Mouse (Mus musculus) left cerebral cortex, adult 2 months (tissue): Measurements from ENCODE around the gene Banf1. TPM values are rescaled to one million over a fixed set of nuclear protein-coding genes. Genes with fewer than 3 reads are reported as not detected.

Source experiments
- DNase-seq, 2 experiments: peaks; one replicate each; pipeline ENCODE4 v3.0.0; 2021 to 2022; ENCODE audit warnings: low spot score in 2 of 2, mixed read lengths in 1 of 2; ENCODE audit errors: extremely low spot score in 1 of 2
- H3K27ac ChIP-seq: fragments of 200-600 bp; 2 replicates; pipeline ENCODE4 v1.8.1; 2022
- H3K4me3 ChIP-seq: fragments of 200-600 bp; 2 replicates; pipeline ENCODE4 v1.8.1; 2022
- CTCF ChIP-seq: fragments of 200-600 bp; IDR thresholded peaks from 2 replicates; pipeline ENCODE4 v1.8.1; 2022; ENCODE audit warnings: antibody characterized with exemption, mild to moderate bottlenecking, moderate library complexity
- intact Hi-C: fragments of 180-260 bp; cut with DNase I; formaldehyde crosslinking; loops from one replicate; pipeline ENCODE4 v1.15.1; 2025
- total RNA-seq, 2 experiments: library from RNA; stranded (reverse); gene quantifications; 2 replicates each; pipeline ENCODE4 v1.2.3; 2021

Gene Banf1
- total RNA-seq, 2 experiments from 2014 or later, result 75.5 to 82.2 TPM

DNA sequence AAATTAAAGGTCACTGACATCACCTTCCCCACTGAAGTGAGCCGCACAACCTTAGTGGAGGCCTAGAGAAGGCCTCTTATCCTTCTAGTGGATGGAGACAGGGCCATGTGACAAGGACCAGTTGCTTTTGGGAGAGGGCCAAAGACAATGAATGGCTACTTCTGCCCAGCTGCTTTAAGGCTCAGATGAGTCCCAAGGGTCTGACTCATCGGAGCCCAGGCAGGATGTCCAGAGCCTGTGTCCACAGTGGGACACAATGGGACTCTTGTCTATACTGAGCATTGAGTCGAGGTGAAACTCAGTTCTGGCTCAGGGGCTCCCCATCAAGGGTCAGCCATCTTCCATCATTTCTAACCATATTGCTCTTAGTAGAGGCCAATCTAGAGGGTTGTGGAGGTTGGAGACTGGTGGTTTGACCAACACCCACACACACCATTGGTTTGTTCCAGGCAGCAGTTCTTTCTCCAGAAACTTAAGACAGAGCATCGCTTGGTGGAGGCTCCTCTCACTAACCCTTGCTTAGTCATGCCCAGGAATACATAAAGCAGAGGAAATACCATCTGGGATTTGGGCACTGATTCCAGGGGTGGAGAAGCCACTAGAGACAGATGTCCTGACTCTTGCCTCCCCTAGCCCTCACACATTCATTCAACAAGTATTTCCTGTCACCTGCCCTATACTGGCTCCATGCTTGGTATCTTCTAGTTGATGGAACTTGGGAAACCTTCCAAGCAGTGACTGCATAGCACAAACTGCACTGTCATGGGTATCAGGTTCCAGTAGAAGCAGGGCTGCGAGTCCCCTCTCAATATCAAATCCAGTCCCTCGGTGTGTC, 21.5 kb downstream of the Banf1 start:
- H3K4me3 ChIP-seq, result no peak overlapping the region
- TF ChIP-seq CTCF, result no peak
- no peak overlapping the region for H3K27ac ChIP-seq
- intact Hi-C loops, result loop anchor here (10.0 kb wide), 1 partner anchor 151 kb away; no protein-coding TSS in a partner anchor
- no peak for DNase-seq

DNA sequence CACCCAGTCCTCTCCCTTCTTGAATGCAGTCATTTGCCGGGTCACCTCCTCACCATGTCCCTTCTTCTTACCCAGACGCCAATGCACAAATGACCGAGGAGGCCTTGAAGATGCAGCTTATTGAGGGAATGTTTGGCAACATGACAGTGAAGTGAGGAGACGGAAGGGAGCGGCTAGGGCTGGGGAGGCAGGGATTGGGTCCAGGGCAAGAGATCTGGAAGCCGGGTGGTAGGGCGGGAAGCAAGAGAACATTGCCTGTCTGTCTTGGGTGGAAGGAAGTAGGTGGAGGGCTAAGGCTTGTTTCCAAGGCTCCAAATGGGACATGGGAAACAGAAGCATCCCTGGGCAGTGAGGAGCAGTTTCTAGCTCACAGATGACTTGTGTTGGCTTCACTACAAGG, 25.6 kb downstream of the Banf1 start:
- Histone ChIP-seq H3K27ac (no peak overlapping the region), H3K4me3 (no peak overlapping the region)
- TF ChIP-seq CTCF, result no peak
- DNase-seq, result no peak
- intact Hi-C loops, result loop anchor here (10.0 kb wide), 1 partner anchor 147 kb away; no protein-coding TSS in a partner anchor

DNA sequence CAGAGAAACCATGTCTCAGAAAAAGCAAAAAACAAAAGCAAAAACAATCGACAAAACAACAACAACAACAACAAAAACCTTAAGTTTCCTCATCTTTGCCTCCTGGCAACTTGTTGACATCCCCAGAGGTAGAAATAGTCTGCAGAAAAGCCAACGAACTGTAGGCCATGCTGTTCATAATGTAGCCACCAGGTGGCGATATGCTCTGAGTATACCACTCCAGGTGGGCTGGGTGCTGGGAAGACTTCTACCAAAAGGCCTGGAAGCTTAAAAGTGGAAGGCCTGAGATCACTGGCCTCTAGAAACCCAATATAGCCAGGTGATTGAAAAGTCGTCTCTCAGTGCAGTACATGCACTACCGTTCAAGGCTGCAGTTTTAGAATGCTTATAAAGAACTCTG, 29.0 kb downstream of the Banf1 start:
- Histone ChIP-seq H3K27ac (no peak overlapping the region), H3K4me3 (no peak overlapping the region)
- peak; percentile 73 to 78 for DNase-seq
- TF ChIP-seq CTCF, result peak; percentile 96
- intact Hi-C loops, result no loop called here

DNA sequence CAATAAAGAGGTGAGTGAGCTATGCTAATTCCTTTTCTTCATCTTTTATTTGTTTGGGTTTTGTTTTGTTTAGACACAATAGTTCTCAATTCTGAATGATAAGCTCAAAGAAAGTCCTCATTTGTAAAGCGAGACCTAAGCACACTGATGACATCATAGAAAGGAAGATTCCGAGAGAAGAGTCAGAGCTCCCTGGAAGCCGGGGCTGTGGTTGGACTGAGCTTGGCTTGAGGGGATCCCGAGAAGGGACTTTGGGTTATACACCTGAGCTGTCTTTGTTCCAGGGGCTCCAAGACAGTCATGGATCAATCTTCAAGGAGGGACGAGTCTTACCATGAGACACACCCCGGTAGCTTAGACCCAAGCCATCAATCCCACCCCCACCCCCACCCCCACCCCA, 31.5 kb downstream of the Banf1 start, which contains the start of gene Catsper1:
Gene Catsper1 (plus strand): TSS at position 301 of the 400 bp plus-strand sequence.
- intact Hi-C loops, result no loop called here
- no peak for TF ChIP-seq CTCF
- DNase-seq, result no peak
- Histone ChIP-seq H3K27ac (no peak within 1 kb of the TSS), H3K4me3 (no peak within 1 kb of the TSS)

DNA sequence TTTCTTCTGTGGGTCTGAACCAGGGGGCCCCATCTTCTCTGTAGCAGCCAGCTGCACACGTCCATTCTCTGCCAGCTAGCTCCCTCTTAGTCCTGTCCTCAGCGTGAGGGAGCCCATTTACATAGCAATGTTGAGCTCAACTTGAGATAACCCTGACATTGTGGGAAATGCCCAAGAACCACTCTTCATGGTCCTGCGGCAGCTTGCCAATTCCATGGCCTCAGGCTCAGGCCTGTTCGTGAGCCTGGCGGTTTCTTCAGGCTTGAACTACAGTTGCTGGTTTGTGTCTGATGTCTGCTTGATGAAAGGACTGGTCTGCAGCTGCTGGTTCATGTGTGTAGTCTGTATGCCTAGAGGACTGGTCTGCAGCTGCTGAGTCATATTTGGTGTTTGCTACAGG, 32.2 kb downstream of the Banf1 start:
- no peak for DNase-seq

DNA sequence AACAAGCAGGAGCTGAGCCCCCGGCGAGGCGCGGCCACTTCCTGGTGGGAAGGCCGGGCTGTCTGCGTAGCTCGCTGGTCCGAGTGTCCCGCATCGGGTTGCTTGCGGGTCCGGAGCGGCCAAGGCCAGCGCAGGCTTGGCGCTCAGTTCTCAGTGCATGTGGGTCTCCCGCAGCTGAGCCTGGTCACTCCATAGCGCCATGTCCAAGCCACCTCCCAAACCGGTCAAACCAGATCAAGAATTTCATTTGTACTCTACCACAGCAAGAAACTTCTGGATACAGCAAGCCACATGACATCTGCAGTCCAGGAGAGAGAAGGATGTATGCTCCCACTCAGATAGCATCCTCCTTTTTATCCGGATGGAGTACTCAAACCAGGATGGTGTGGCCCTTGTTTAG, 39.0 kb downstream of the Banf1 start:
- TF ChIP-seq CTCF, result no peak
- intact Hi-C loops, result no loop called here
- Histone ChIP-seq H3K27ac (no peak overlapping the region), H3K4me3 (no peak overlapping the region)
- DNase-seq, result no peak

More for the DNA sequence above, 32.2 kb downstream of the Banf1 start:
- no peak overlapping the region for H3K4me3 ChIP-seq
- no peak overlapping the region for H3K27ac ChIP-seq
- no peak for TF ChIP-seq CTCF
- intact Hi-C loops, result no loop called here

DNA sequence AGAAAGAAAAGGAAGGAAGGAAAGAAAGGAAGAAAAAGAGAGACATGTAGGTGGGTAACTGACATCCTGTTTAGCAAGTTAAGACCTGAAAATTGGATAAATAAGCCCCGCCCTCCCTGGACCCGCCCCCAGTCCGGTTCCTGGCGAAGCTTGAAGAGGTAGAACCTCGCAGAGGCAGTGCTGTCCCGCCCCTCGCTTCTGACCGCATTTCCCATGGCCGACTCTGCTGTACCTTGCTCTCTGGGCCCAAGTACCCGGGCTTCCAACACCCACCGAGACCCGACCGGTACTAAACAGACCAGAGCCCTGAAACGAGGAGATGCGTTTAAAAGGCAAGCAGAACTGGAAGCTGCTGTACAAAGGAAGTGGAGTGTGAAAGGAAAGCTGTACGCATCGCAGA, 43.2 kb downstream of the Banf1 start:
- DNase-seq, result no peak
- no peak overlapping the region for H3K4me3 ChIP-seq
- H3K27ac ChIP-seq, result no peak overlapping the region
- intact Hi-C loops, result no loop called here
- TF ChIP-seq CTCF, result no peak

Other genes with a start within 250 kb of the Banf1 start
- 100 to 1,000 TPM; 279 to 291 TPM for gene Klc2, start 248.6 kb downstream of the Banf1 start, total RNA-seq
- gene Pacs1, start 94.0 kb downstream of the Banf1 start, total RNA-seq, result 10 to 100 TPM; 57.5 to 61.2 TPM
- gene Sf3b2, start 71.7 kb downstream of the Banf1 start, total RNA-seq, result 100 to 1,000 TPM; 194 to 201 TPM
- 10 to 100 TPM; 78.0 to 80.9 TPM for gene Gal3st3, start 68.8 kb downstream of the Banf1 start, total RNA-seq
- not detected for gene Catsper1, start 31.4 kb downstream of the Banf1 start, total RNA-seq
- gene Cst6, start 17.6 kb downstream of the Banf1 start, total RNA-seq, result 10 to 100 TPM; 25.7 to 27.4 TPM
- 10 to 100 TPM; 23.4 to 25.5 TPM for gene Eif1ad, start 427 bp downstream of the Banf1 start, total RNA-seq
- 100 to 1,000 TPM in 1 of 2 experiments, 10 to 100 TPM in 1; 94.2 to 100 TPM for gene Sart1, start 21.5 kb upstream of the Banf1 start, total RNA-seq
- not detected for gene Tsga10ip, start 35.4 kb upstream of the Banf1 start, total RNA-seq
- gene Drap1, start 57.8 kb upstream of the Banf1 start, total RNA-seq, result 100 to 1,000 TPM; 248 to 267 TPM
- 10 to 100 TPM; 68.0 to 74.1 TPM for gene AI837181, start 58.0 kb upstream of the Banf1 start, total RNA-seq
- gene Fosl1, start 80.4 kb upstream of the Banf1 start, total RNA-seq, result under 1 TPM in 1 of 2 experiments, not detected in 1; 0.65 TPM
- 10 to 100 TPM; 29.5 to 30.6 TPM for gene Ccdc85b, start 90.7 kb upstream of the Banf1 start, total RNA-seq
- gene Fibp, start 93.4 kb upstream of the Banf1 start, total RNA-seq, result 10 to 100 TPM; 88.9 to 92.1 TPM
- under 1 TPM; 0.36 to 0.47 TPM for gene Ctsw, start 101.3 kb upstream of the Banf1 start, total RNA-seq
- gene Efemp2, start 106.8 kb upstream of the Banf1 start, total RNA-seq, result 10 to 100 TPM; 16.8 to 17.2 TPM
- 10 to 100 TPM; 33.3 to 33.4 TPM for gene Mus81, start 121.2 kb upstream of the Banf1 start, total RNA-seq
- gene Cfl1, start 123.3 kb upstream of the Banf1 start, total RNA-seq, result 1,000 to 10,000 TPM; 1,296 to 1,301 TPM
- 1 to 10 TPM; 8.0 to 9.2 TPM for gene 1700020D05Rik, start 136.6 kb upstream of the Banf1 start, total RNA-seq
- gene Snx32, start 143.4 kb upstream of the Banf1 start, total RNA-seq, result 10 to 100 TPM; 81.5 to 89.0 TPM
- not detected for gene Ovol1, start 193.5 kb upstream of the Banf1 start, total RNA-seq
- 1 to 10 TPM; 5.4 to 6.0 TPM for gene Ap5b1, start 200.9 kb upstream of the Banf1 start, total RNA-seq
- gene Rnaseh2c, start 234.7 kb upstream of the Banf1 start, total RNA-seq, result 10 to 100 TPM; 77.7 to 82.4 TPM
- gene Kat5, start 243.1 kb upstream of the Banf1 start, total RNA-seq, result 10 to 100 TPM; 94.3 to 99.2 TPM